8 mouse cellular contexts compared by ENCODE assay signal in genomic region chr13:94062349-94063111, GRCm38 (mm10). TPM values are rescaled to one million over a fixed set of nuclear protein-coding genes. Genes with fewer than 3 reads are reported as not detected.
DNase-seq lines count a peak whose midpoint lies in the region.

No protein-coding gene starts in this region.

- peak; percentile 45 to 77 for DNase-seq in adrenal gland, adult (ENCODE audit: inconsistent age in 2 of 2, low spot score in 1 of 2)
- DNase-seq in adrenal gland, adult 18-20 months (ENCODE audit: low spot score in 2 of 2), result no peak
- peak; percentile 72 for DNase-seq in urinary bladder, postnatal 14 days (ENCODE audit: low spot score)
- DNase-seq in urinary bladder, adult 2 months (ENCODE audit: low spot score), result no peak
- peak; percentile 69 to 85 for DNase-seq in kidney, adult 8-10 months
- DNase-seq in lung, postnatal 14 days, result peak; percentile 28
- no peak for DNase-seq in spleen, postnatal 4 days (ENCODE audit: low spot score in 2 of 2)
- DNase-seq in frontal cortex, adult 2 months (ENCODE audit: extremely low spot score in 1 of 2, low spot score in 1 of 2), result no peak

RNA-seq across cellular contexts. Expression of gene Lhfpl2, which starts 4.9 kb away (rescaled TPM):
- total RNA-seq in adrenal gland, adult 18-20 months (2021), result 10 to 100 TPM; 22.4 to 31.0 TPM
- polyA plus RNA-seq in urinary bladder, adult 2 months (2012; rRNA removed), result 16.6 and 18.3 TPM in 2 replicates
- polyA plus RNA-seq in frontal cortex, adult 2 months (2012; rRNA removed), result 15.1 and 17.1 TPM in 2 replicates

Comparison
In these comparisons a context has a peak if more than half of its experiments do, and no peak if none do; other contexts are left out.
1. DNase-seq: peak in adrenal gland, adult (2 of 2), urinary bladder, postnatal 14 days (single experiment), kidney, adult 8-10 months (2 of 2) and lung, postnatal 14 days (single experiment); none in adrenal gland, adult 18-20 months (0 of 2), urinary bladder, adult 2 months (single experiment), spleen, postnatal 4 days (0 of 2) and frontal cortex, adult 2 months (0 of 2).